Mouse (Mus musculus): ENCODE results near the gene Fastk. TPM values are rescaled to one million over a fixed set of nuclear protein-coding genes. Genes with fewer than 3 reads are reported as not detected.

Fastk gene
- polyA plus RNA-seq, 1 experiment, result 81.0 TPM

DNA sequence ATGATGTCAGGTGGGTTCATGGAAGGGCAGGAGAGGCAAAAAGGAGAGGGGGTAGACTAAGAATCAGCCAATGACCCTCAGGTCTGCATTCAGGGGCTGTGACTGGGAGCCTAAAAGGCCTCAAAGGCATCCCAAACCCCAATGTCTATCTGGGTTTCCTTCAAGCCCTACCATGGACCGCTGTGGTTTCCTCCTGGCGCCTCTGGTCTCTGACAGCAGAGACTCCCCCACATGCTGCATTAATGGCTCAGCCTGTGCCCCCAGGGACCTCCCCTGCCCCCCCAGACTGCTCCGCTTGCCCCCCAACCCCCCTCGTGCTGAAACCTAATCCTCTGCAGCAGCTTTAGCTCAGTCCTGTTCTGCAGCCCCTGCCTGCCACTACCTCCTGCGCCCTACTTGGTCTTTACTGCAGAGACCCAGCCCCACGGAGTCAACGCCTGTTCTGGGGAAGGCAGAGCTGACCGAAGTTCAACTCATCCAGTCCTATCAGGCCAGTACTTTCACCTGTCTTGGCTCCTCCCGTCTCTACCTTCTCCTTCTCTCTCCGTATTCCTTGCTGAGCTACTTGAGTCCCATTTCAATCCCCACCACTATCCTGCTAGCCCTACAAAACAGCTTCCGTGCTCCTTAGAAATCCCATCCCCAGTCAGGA lies 31.9 kb downstream of the Fastk start, which contains the start of gene Asic3:
Gene Asic3, plus strand, starts transcription at position 351 of the 652 bp plus-strand sequence.
- TF ChIP-seq POLR2A (IDR thresholded peaks at IDR 0.05; ENCODE audit: borderline replicate concordance, control insufficient read depth, low read depth, low read length) (no peak), CTCF (IDR thresholded peaks at IDR 0.05; ENCODE audit: control insufficient read depth, insufficient read depth, low read length) (no peak)
- WGBS, result 17% methylated on average over 11 of the region's 11 CpGs
- H3K4me1 ChIP-seq (ENCODE audit: control insufficient read depth, insufficient read depth, low read length), result no peaks in the 10 kb centered on the region; the same call in 1 of the 2 replicates
- 0 out of 2 replicates have a peak within 1 kb of the TSS, but pooled peaks have one; percentile 11 for H3K27ac ChIP-seq (ENCODE audit: control insufficient read depth, insufficient read depth, low read depth, low read length, poor library complexity)
- no peak within 1 kb of the TSS for H3K4me3 ChIP-seq (replicated peaks; ENCODE audit: control insufficient read depth, low read depth, low read length)

DNA sequence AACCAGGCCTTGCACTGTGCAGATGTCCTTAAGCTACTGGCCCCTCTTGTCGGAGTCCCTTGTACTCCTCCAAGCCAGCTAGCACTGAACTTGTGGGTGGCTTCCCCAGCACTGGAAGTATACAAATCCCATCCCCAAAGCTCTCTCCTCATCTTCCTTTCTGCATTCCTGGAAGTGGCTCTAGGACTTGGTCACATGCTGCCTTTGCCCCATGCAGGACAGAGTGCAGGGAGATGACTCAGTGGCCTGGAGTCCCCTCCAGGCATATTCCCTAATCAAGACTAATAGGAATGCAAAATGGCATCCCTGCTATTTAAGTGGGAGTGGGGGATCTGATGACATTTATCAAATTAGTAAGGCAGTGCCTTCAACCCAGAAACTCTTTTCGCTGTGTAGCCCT lies 33.0 kb downstream of the Fastk start:
- 87% methylated on average over 2 of the region's 2 CpGs for whole genome bisulfite sequencing
- Histone ChIP-seq H3K4me3 (replicated peaks; ENCODE audit: control insufficient read depth, low read depth, low read length) (no peak overlapping the region), H3K4me1 (ENCODE audit: control insufficient read depth, insufficient read depth, low read length) (no peaks in the 10 kb centered on the region; the same call in 1 of the 2 replicates), H3K27ac (ENCODE audit: control insufficient read depth, insufficient read depth, low read depth, low read length, poor library complexity) (no peak overlapping the region)
- TF ChIP-seq POLR2A (IDR thresholded peaks at IDR 0.05; ENCODE audit: borderline replicate concordance, control insufficient read depth, low read depth, low read length) (no peak), CTCF (IDR thresholded peaks at IDR 0.05; ENCODE audit: control insufficient read depth, insufficient read depth, low read length) (no peak)

DNA sequence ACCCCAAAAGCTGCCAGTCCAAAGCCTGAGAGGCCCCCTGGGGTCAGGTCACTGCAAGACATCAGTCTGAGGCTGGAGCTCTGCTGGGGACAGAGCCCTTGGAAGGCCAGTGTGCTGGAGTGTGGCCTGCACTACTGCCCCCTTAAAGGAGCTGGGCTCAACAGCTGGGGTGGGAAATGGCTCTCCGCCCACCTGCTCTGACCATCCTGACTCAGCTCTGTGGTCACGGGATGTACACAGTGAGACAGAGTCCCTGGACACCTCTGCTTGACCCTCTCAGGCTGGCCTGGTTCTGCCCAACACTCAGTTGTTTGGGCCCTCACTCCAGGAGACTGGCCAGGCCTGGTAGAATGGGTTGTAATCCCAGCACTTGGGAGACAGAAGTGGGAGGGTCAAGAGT lies 35.6 kb downstream of the Fastk start:
- no peak for TF ChIP-seq CTCF (IDR thresholded peaks at IDR 0.05; ENCODE audit: control insufficient read depth, insufficient read depth, low read length)
- TF ChIP-seq POLR2A (IDR thresholded peaks at IDR 0.05; ENCODE audit: borderline replicate concordance, control insufficient read depth, low read depth, low read length), result no peak
- WGBS, result 77% methylated on average over 2 of the region's 2 CpGs
- no peak overlapping the region for H3K4me3 ChIP-seq (replicated peaks; ENCODE audit: control insufficient read depth, low read depth, low read length)
- no peaks in the 10 kb centered on the region for H3K4me1 ChIP-seq (ENCODE audit: control insufficient read depth, insufficient read depth, low read length)
- no peak overlapping the region for H3K27ac ChIP-seq (ENCODE audit: control insufficient read depth, insufficient read depth, low read depth, low read length, poor library complexity)

DNA sequence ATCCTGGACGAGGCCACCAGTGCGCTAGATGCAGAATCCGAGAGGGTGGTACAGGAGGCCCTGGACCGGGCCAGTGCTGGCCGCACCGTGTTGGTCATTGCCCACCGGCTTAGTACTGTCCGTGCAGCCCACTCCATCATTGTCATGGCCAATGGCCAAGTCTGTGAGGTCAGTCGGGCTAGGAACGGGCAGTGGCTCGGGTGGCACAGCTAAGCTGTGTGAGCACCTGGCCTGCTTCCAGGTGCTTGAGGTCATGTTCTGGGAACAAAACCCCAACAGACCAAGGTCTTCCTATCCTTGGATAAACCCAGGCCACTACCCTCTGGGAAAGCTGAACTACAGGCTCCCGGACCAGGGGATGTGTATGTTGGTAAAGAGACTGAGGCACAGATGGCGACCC lies 36.4 kb downstream of the Fastk start:
- no peak overlapping the region for H3K4me3 ChIP-seq (replicated peaks; ENCODE audit: control insufficient read depth, low read depth, low read length)
- 85% methylated on average over 13 of the region's 13 CpGs for WGBS
- no peaks in the 10 kb centered on the region for H3K4me1 ChIP-seq (ENCODE audit: control insufficient read depth, insufficient read depth, low read length)
- TF ChIP-seq CTCF (IDR thresholded peaks at IDR 0.05; ENCODE audit: control insufficient read depth, insufficient read depth, low read length), result no peak
- TF ChIP-seq POLR2A (IDR thresholded peaks at IDR 0.05; ENCODE audit: borderline replicate concordance, control insufficient read depth, low read depth, low read length), result no peak
- H3K27ac ChIP-seq (ENCODE audit: control insufficient read depth, insufficient read depth, low read depth, low read length, poor library complexity), result no peak overlapping the region

DNA sequence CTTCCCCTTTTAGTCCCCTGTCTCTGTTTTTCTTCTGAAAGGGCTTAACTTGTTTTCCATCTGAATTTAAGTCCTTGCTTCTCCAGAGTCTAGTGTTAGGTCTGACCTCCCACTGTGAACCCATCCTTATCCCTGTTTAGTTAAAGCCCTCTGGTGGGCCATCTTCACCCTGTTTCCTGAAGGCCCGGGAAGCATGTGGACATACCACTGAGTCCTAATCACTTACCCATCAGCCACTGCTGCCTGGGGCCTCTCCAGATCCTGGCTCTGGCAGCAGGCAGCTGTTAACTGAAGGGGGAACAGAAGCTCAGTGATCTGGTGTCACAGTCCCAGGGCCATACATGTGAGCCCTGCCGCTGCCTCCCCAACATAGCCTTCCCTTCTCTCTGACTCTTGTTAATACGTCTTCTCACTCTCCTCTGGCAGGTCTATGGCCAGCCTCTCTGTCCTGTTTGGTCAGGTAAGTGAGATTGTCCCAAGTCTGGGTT lies 39.7 kb downstream of the Fastk start:
- Histone ChIP-seq H3K4me3 (replicated peaks; ENCODE audit: control insufficient read depth, low read depth, low read length) (no peak overlapping the region), H3K27ac (ENCODE audit: control insufficient read depth, insufficient read depth, low read depth, low read length, poor library complexity) (no peak overlapping the region), H3K4me1 (ENCODE audit: control insufficient read depth, insufficient read depth, low read length) (no peaks in the 10 kb centered on the region)
- 79% methylated on average over 3 of the region's 3 CpGs for WGBS
- TF ChIP-seq CTCF (IDR thresholded peaks at IDR 0.05; ENCODE audit: control insufficient read depth, insufficient read depth, low read length) (no peak), POLR2A (IDR thresholded peaks at IDR 0.05; ENCODE audit: borderline replicate concordance, control insufficient read depth, low read depth, low read length) (no peak)

DNA sequence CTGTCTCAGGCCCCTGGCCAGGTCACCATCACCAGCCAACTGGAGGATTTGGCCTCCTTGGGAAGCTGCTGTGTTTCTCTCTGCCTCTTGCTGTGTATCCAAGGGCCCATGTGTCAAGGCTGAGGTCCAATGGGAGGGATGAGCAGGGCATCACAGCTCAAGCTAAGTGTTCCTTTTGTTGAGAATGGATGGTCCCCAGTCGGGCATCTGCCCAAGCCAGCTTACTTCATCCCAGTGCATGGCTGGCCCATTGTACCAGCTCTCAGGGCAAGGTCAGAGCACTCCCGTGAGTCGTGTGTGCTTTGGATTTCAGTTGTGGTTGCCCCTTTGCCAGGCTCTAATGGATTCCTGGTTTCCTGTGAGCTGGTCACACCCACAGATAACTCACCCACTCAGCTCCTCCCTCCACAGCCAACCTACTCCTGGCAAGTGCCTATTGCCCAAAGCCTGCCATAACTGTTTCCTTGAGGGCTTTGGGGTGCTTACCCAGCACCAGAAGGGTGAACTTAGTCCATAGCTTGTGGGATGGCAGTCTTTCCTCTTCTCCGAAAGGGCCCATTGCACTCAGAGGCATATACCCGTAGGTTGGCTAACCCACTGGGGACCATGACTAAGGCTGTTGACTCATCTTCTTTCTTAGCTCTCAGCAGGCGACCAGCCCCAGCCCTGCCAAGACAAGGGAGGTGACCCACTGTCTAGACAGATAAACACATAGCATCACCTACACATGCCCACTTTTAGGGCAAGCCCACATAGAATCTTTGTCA lies 40.3 kb downstream of the Fastk start:
- 63% methylated on average over 6 of the region's 6 CpGs for WGBS
- no peak overlapping the region for H3K4me3 ChIP-seq (replicated peaks; ENCODE audit: control insufficient read depth, low read depth, low read length)
- TF ChIP-seq POLR2A (IDR thresholded peaks at IDR 0.05; ENCODE audit: borderline replicate concordance, control insufficient read depth, low read depth, low read length) (no peak), CTCF (IDR thresholded peaks at IDR 0.05; ENCODE audit: control insufficient read depth, insufficient read depth, low read length) (no peak)
- H3K27ac ChIP-seq (ENCODE audit: control insufficient read depth, insufficient read depth, low read depth, low read length, poor library complexity), result no peak overlapping the region
- H3K4me1 ChIP-seq (ENCODE audit: control insufficient read depth, insufficient read depth, low read length), result no peaks in the 10 kb centered on the region

DNA sequence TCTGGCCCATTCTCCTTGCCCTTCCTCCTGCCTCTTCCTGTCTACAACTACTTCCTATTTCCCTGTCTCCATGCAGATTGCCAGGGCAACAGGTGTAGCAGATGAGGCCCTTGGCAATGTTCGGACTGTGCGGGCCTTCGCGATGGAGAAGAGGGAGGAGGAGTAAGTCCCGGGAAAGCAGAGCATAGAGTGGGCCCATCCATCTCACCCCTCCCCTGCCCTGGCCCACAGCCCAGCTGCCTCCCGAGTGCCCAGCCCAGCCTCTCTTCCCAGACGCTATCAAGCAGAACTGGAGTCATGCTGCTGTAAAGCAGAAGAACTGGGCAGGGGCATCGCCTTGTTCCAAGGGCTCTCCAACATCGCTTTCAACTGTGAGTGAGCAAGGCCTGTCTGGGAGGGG lies 43.1 kb downstream of the Fastk start:
- no peaks in the 10 kb centered on the region for H3K4me1 ChIP-seq (ENCODE audit: control insufficient read depth, insufficient read depth, low read length)
- no peak for TF ChIP-seq CTCF (IDR thresholded peaks at IDR 0.05; ENCODE audit: control insufficient read depth, insufficient read depth, low read length)
- no peak for TF ChIP-seq POLR2A (IDR thresholded peaks at IDR 0.05; ENCODE audit: borderline replicate concordance, control insufficient read depth, low read depth, low read length)
- 84% methylated on average over 9 of the region's 9 CpGs for WGBS
- no peak overlapping the region for H3K27ac ChIP-seq (ENCODE audit: control insufficient read depth, insufficient read depth, low read depth, low read length, poor library complexity)
- H3K4me3 ChIP-seq (replicated peaks; ENCODE audit: control insufficient read depth, low read depth, low read length), result no peak overlapping the region

DNA sequence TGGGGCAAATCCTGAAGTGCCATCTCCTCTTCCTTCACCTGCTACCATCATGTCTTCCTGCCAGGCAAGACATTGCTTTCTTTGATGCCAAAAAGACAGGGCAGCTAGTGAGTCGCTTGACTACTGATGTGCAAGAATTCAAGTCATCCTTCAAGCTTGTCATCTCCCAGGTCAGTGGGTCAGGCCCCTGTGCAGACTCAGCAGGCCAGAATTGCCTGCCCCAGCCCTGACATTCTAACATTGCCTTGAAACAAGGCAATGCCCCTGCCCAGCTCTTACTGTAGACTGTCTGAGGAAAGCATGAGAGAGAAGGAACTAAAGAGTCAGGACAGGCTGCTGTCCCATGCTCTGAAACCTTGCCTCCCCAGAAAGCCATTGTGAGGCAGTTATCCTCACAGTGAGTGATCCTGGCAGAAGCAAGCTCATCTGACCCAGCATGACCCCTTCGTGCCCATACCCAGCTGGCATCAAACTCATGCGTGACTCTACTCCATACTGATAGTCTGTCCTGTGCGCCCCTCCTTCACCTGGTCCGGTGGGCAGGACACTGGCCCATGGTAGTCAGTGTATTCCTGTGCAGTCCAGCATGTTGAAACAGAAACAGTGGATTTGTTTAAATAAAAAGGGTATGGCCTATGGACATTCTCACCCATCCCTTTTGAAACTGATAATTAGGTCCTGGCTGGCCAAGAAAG lies 44.0 kb downstream of the Fastk start:
- Histone ChIP-seq H3K4me3 (replicated peaks; ENCODE audit: control insufficient read depth, low read depth, low read length) (no peak overlapping the region), H3K27ac (ENCODE audit: control insufficient read depth, insufficient read depth, low read depth, low read length, poor library complexity) (no peak overlapping the region), H3K4me1 (ENCODE audit: control insufficient read depth, insufficient read depth, low read length) (no peaks in the 10 kb centered on the region)
- no peak for TF ChIP-seq CTCF (IDR thresholded peaks at IDR 0.05; ENCODE audit: control insufficient read depth, insufficient read depth, low read length)
- no peak for TF ChIP-seq POLR2A (IDR thresholded peaks at IDR 0.05; ENCODE audit: borderline replicate concordance, control insufficient read depth, low read depth, low read length)
- WGBS, result 85% methylated on average over 5 of the region's 5 CpGs

All from bone marrow, adult 2 months (tissue).